Mouse (Mus musculus): ENCODE results near the gene Cxcr1. TPM values are rescaled to one million over a fixed set of nuclear protein-coding genes. Genes with fewer than 3 reads are reported as not detected.
"Not testable (repeated sequence)": the region's sequence is repeated elsewhere in the genome, so short reads cannot be mapped to it uniquely, and the experiment has no call there.

Gene Cxcr1
- total RNA-seq, 4 experiments from 2014 or later, result not detected

GRCm38 (mm10) chr1:74196621-74197419, 2.4 kb upstream of the Cxcr1 start:
- DNase-seq (ENCODE audit: low spot score in 2 of 2), result no peak

GRCm38 (mm10) chr1:74195961-74196360, 1.5 kb upstream of the Cxcr1 start:
- no peak for DNase-seq (ENCODE audit: low spot score in 2 of 2)

GRCm38 (mm10) chr1:74192711-74193110, 1.7 kb downstream of the Cxcr1 start:
- DNase-seq (ENCODE audit: low spot score in 2 of 2), result no peak

DNA sequence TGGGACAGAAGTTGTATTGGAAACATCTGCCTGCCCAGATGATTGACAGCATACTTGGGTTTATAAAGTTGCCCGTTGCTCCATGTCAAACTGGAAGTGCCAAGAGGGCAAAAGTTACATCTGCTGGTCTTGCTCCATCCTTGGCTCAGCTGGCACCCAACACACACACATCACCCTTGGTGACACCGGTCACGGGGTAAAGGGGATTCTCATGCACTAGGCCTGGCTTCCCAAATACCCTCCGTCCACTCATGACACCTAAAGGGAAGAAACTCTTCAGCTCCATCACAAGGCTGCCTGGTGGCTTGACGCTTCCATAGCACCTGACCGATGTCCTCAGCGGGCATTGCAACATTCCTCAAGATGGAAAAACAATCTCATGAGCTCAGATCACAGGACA, 4.0 kb downstream of the Cxcr1 start:
- no peak for DNase-seq (ENCODE audit: low spot score in 2 of 2)

- no peak for DNase-seq (ENCODE audit: low spot score in 2 of 2)
These were observed 11.4 kb downstream of the Cxcr1 start for GRCm38 (mm10) chr1:74183006-74183405.

GRCm38 (mm10) chr1:74181462-74181861, 13.0 kb downstream of the Cxcr1 start:
- no peak for DNase-seq (ENCODE audit: low spot score in 2 of 2)

- DNase-seq (ENCODE audit: low spot score in 2 of 2), result no peak
These were observed 14.6 kb downstream of the Cxcr1 start for GRCm38 (mm10) chr1:74179624-74180408.

GRCm38 (mm10) chr1:74178618-74179017, 15.8 kb downstream of the Cxcr1 start:
- no peak for DNase-seq (ENCODE audit: low spot score in 2 of 2)

GRCm38 (mm10) chr1:74175731-74176130, 18.7 kb downstream of the Cxcr1 start:
- DNase-seq (ENCODE audit: low spot score in 2 of 2), result no peak

DNA sequence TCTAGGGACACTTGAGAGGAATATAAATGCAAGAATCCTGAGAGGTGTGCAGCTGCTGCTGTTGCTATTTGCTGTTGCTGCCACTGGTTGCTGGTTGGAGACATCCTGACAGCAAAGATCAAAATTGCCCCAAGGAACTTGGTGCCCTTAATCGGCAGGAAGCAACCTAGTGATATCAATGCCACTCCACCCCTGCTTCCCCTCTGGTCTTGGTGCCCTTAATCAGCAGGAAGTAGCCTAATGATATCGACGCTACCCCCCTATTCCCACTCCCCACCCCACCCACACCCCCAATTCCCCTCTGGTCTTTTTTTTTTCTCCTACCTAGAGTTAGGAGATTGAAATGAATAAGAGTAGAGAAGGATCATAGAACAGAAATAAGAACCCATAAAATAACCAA, 21.7 kb downstream of the Cxcr1 start:
- no peak for DNase-seq (ENCODE audit: low spot score in 2 of 2)

- no peak for DNase-seq (ENCODE audit: low spot score in 2 of 2)
These were observed 24.7 kb downstream of the Cxcr1 start for GRCm38 (mm10) chr1:74169721-74170120.

DNA sequence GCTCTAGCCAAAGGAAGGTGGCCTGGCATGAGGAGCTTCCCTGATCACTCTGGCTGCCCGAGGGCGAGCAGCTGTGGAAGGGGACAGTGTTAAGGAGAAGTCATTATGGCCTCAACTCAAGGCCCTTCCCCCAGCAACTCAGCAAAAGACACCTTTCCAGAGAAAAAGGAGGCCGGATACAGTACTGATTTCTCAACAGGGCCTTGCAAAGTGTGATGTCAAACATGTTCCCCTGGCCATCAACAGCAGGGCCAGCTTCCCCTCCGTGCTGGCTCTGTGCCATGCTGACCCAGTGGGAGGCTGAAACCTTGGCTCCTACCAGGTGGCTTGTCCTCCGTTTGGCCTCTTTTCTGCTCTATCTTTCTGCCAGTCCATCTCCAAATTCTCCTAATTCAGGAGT, 27.3 kb downstream of the Cxcr1 start:
- no peak for DNase-seq (ENCODE audit: low spot score in 2 of 2)

- DNase-seq (ENCODE audit: low spot score in 2 of 2), result no peak
These were observed 34.4 kb downstream of the Cxcr1 start for GRCm38 (mm10) chr1:74160036-74160435.

DNA sequence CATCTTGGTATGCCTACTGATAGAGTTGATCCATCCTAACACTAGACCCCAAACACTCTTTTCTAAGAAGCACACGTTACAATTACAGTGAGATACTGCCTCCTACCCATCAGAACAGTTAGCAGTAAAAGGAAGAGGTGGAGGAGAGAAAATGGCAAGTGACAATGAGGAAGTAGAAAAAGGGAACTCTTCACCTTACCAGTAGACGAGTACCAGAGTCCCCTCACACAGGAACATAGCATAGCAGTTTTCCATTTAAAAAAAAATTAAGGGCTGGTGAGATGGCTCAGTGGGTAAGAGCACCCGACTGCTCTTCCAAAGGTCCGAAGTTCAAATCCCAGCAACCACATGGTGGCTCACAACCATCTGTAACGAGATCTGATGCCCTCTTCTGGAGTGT, 34.8 kb downstream of the Cxcr1 start:
- DNase-seq (ENCODE audit: low spot score in 2 of 2), result not testable (repeated sequence)

DNA sequence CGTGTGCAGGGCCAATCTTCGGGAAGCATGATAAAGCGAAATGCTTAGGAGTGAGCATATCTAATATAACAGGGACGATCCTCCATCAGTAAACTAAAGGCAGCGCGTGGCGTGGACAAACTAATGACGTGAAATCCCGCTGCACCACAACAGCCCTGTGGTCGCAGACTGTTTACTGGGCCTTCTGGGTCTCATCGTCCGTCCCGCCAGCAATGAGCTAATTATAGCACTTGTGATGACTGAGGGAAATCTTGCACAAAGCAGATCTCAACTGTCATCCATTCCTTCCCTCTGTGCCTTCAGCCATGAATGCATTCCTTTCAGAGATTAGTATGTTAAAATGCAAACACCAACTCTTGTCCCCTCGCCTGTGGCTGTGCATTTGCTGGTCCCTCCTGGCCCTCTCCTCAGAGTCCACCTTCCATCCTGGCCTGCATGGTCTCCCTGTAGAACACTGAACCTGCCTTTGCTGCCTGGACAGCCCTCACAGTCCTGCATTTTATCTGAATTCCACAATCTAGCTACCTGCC, 38.0 kb downstream of the Cxcr1 start:
- no peak for DNase-seq (ENCODE audit: low spot score in 2 of 2)

DNA sequence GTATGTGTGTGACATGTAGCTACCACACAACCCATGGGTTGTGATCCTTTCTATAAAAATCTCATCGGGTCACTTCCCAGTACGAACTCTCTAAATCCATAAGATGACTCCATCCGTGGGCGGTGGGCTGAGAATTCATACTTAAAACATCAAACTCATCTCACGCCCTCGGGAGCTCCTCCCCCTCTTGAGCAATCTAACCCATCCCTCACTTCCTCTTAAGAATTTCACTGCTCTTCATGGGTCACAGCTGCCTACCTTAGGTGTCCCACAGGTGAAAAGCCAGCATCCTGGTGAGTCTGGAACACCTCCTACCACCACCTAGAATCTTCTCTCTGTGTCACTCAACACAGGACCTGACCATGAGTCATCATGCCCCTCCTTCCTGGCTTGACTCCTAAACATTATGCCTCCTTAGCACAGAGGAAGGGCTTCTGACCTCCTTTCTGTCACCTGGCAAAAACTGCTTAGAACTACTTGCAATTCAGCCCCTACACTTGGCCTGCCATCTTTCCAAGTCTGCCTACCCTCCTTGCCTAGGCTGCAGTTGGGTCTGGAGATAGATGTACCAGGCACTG, 38.9 kb downstream of the Cxcr1 start:
- DNase-seq (ENCODE audit: low spot score in 2 of 2), result no peak

- no peak for DNase-seq (ENCODE audit: low spot score in 2 of 2)
These were observed 40.8 kb downstream of the Cxcr1 start, which contains the start of gene Cxcr2 for GRCm38 (mm10) chr1:74153461-74154184. Gene Cxcr2 (plus strand): TSS chr1:74153989.

DNA sequence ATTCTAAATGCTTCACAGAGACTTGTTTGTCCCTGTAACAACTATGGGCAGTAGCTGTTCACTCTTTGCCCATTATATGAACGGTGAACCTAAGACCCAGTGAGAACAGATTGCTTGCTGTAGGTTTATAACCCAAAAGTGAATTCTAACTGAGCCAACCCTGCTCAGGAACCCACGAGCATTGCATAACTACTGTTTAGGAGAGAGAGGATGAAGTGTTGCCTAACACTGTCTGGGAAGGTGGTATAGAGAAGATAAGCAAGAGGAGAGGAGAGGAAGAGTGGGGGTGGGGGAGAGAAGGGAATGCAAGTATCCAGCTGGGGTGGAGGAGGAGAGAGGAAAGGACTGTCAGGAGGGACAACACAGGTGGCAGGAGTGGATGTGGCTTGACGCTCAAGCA, 43.3 kb downstream of the Cxcr1 start:
- DNase-seq (ENCODE audit: low spot score in 2 of 2), result no peak

DNA sequence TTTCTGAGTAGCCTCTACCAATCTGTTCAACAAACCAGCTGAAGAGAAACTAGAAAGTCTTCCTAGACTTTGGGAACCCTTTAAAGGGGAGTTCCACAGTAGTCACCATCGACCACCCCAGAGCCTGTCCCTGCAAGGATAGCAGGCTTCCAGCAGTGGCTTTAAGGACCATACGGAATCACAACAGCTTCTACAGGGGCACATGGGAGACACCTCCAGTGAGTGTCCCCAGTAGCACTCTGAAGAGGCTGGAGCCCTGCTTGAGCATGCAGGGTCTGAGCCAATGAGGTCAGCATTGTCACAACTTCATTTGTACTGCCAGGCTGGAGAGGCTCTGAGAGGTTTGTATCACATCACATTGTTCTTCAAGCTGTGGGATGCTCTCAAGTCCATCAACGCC, 44.3 kb downstream of the Cxcr1 start:
- DNase-seq (ENCODE audit: low spot score in 2 of 2), result no peak

- DNase-seq (ENCODE audit: low spot score in 2 of 2), result no peak
These were observed 45.1 kb downstream of the Cxcr1 start for GRCm38 (mm10) chr1:74149106-74149885.

All from left cerebral cortex, adult 8-10 months (tissue).